Mouse (Mus musculus) limb, embryonic 14.5 days (tissue): ENCODE measurements around the gene Lztr1. TPM values are rescaled to one million over a fixed set of nuclear protein-coding genes. Genes with fewer than 3 reads are reported as not detected.

Experiments used
- ATAC-seq: fragments of 200-750 bp; cut with Nextera tagmentation; 2 replicates; pipeline ENCODE4 v1.8.0; 2017; ENCODE audit warnings: low read depth, moderate number of reproducible peaks, moderate TSS enrichment; ENCODE audit not compliant: low FRiP score
- DNase-seq: peaks from one replicate; pipeline ENCODE4 v3.0.0-alpha.2; 2015; ENCODE audit warnings: low spot score
- H3K27ac ChIP-seq: fragments of 300-500 bp; sonication (generic); replicated peaks from 2 replicates; pipeline ENCODE4 v1.5.1; 2014; ENCODE audit warnings: low read depth, mild to moderate bottlenecking, low read length, moderate library complexity, mixed read lengths
- H3K27me3 ChIP-seq: fragments of 300-500 bp; sonication (generic); 2 replicates; pipeline ENCODE4 v1.6.1; 2014; ENCODE audit warnings: low read length, mixed read lengths; ENCODE audit not compliant: control insufficient read depth, insufficient read depth
- H3K36me3 ChIP-seq: fragments of 300-500 bp; sonication (generic); 2 replicates; pipeline ENCODE4 v1.6.1; 2014; ENCODE audit warnings: mild to moderate bottlenecking, low read length, moderate library complexity, mixed read lengths; ENCODE audit not compliant: control insufficient read depth, insufficient read depth
- H3K4me1 ChIP-seq: fragments of 300-500 bp; sonication (generic); 2 replicates; pipeline ENCODE4 v1.6.1; 2014; ENCODE audit warnings: antibody characterized with exemption, low read length, mixed read lengths; ENCODE audit not compliant: control insufficient read depth, insufficient read depth
- H3K4me2 ChIP-seq: fragments of 300-500 bp; sonication (generic); replicated peaks from 2 replicates; pipeline ENCODE4 v1.6.1; 2014; ENCODE audit warnings: low read depth, mild to moderate bottlenecking, low read length, moderate library complexity; ENCODE audit not compliant: severe bottlenecking
- H3K4me3 ChIP-seq: fragments of 300-500 bp; sonication (generic); replicated peaks from 2 replicates; pipeline ENCODE4 v1.5.1; 2014; ENCODE audit warnings: low read length
- H3K9ac ChIP-seq: fragments of 300-500 bp; sonication (generic); 2 replicates; pipeline ENCODE4 v1.6.1; 2014; ENCODE audit warnings: mild to moderate bottlenecking, low read depth, low read length, moderate library complexity; ENCODE audit not compliant: severe bottlenecking
- H3K9me3 ChIP-seq: fragments of 300-500 bp; sonication (generic); 2 replicates; pipeline ENCODE4 v1.6.1; 2016; ENCODE audit warnings: low read length; ENCODE audit not compliant: control insufficient read depth
- POLR2A ChIP-seq: fragments of 200-500 bp; IDR thresholded peaks from 2 replicates; pipeline ENCODE4 v1.8.0; 2012; ENCODE audit warnings: inconsistent platforms, mild to moderate bottlenecking, moderate library complexity, borderline replicate concordance; ENCODE audit not compliant: insufficient read depth, insufficient read length; ENCODE audit errors: extremely low read depth
- WGBS: fragments of 180-500 bp; shearing (Covaris S2); extraction: QIAGEN DNeasy Blood & Tissue Kit; methylation state at CpG from one replicate; pipeline ENCODE4 v1.1.7; 2014; 5-methylcytosine and 5-hydroxymethylcytosine counted together
- polyA plus RNA-seq, 2 experiments: library from polyadenylated mRNA; depleted of rRNA in 1 of 2; stranded (reverse) in 1 of 2; unstranded in 1 of 2; fragments of >200 nt; fragmentation: Nextera tagmentation in 1 of 2; extraction: Ambion mirVana in 1 of 2; gene quantifications; 2 replicates each; pipeline versions ENCODE4 v1.2.1 to v1.2.3; 2012 to 2014

The Lztr1 gene
- polyA plus RNA-seq, 2 experiments: 82.6 to 246 TPM

GRCm38 (mm10) chr16:17525524-17525923 is 17.0 kb downstream of the Lztr1 start:
- ATAC-seq: no peak
- H3K36me3 ChIP-seq: peaks cover 86% of the 10 kb centered on the region
- H3K9me3 ChIP-seq: no peaks in the 10 kb centered on the region
- TF ChIP-seq POLR2A: no peak
- peaks cover 8% of the 10 kb centered on the region for H3K4me1 ChIP-seq
- DNase-seq: no peak
- H3K27me3 ChIP-seq: no peaks in the 10 kb centered on the region
- no peak overlapping the region for H3K4me2 ChIP-seq
- WGBS: 80% methylated on average over 3 of the region's 3 CpGs
- no peak overlapping the region for H3K9ac ChIP-seq
- H3K4me3 ChIP-seq: no peak overlapping the region
- no peak overlapping the region for H3K27ac ChIP-seq

GRCm38 (mm10) chr16:17526223-17526622 is 17.7 kb downstream of the Lztr1 start:
- WGBS: 91% methylated on average over 6 of the region's 6 CpGs
- ATAC-seq: no peak

GRCm38 (mm10) chr16:17527606-17528005 is 19.1 kb downstream of the Lztr1 start:
- peaks cover 66% of the 10 kb centered on the region for H3K36me3 ChIP-seq
- H3K4me1 ChIP-seq: peaks cover 15% of the 10 kb centered on the region
- no peaks in the 10 kb centered on the region for H3K27me3 ChIP-seq
- no peak for ATAC-seq
- H3K9me3 ChIP-seq: no peaks in the 10 kb centered on the region
- H3K27ac ChIP-seq: no peak overlapping the region
- no peak overlapping the region for H3K4me2 ChIP-seq
- H3K4me3 ChIP-seq: no peak overlapping the region
- no peak overlapping the region for H3K9ac ChIP-seq
- DNase-seq: no peak
- no peak for TF ChIP-seq POLR2A

More at GRCm38 (mm10) chr16:17526223-17526622, 17.7 kb downstream of the Lztr1 start:
- DNase-seq: no peak
- H3K36me3 ChIP-seq: peaks cover 79% of the 10 kb centered on the region
- H3K4me3 ChIP-seq: no peak overlapping the region
- no peaks in the 10 kb centered on the region for H3K9me3 ChIP-seq
- H3K27ac ChIP-seq: no peak overlapping the region
- TF ChIP-seq POLR2A: no peak
- no peak overlapping the region for H3K9ac ChIP-seq
- H3K4me1 ChIP-seq: peaks cover 8% of the 10 kb centered on the region
- H3K4me2 ChIP-seq: no peak overlapping the region
- no peaks in the 10 kb centered on the region for H3K27me3 ChIP-seq

- ATAC-seq (no peak), DNase-seq (no peak)
- Histone ChIP-seq H3K27ac (no peak overlapping the region), H3K4me1 (peaks cover 15% of the 10 kb centered on the region), H3K9me3 (no peaks in the 10 kb centered on the region), H3K4me2 (no peak overlapping the region), H3K4me3 (no peak overlapping the region), H3K36me3 (peaks cover 59% of the 10 kb centered on the region), H3K9ac (no peak overlapping the region), H3K27me3 (no peaks in the 10 kb centered on the region)
- no peak for TF ChIP-seq POLR2A
- WGBS: 87% methylated on average over 13 of the region's 13 CpGs
Measured at GRCm38 (mm10) chr16:17528276-17528675, 19.8 kb downstream of the Lztr1 start.

GRCm38 (mm10) chr16:17529981-17530586 is 21.6 kb downstream of the Lztr1 start:
- no peak for ATAC-seq
- WGBS: 15% methylated on average over 15 of the region's 17 CpGs
- Histone ChIP-seq H3K9ac (peak overlapping the region; percentile 84), H3K4me1 (peaks cover 15% of the 10 kb centered on the region), H3K27ac (peak overlapping the region; percentile 98), H3K36me3 (peaks cover 44% of the 10 kb centered on the region), H3K4me2 (peak overlapping the region; percentile 84), H3K27me3 (no peaks in the 10 kb centered on the region), H3K9me3 (no peaks in the 10 kb centered on the region), H3K4me3 (peak overlapping the region; percentile 75)
- DNase-seq: no peak
- no peak for TF ChIP-seq POLR2A
